Mouse (Mus musculus) kidney, adult 11 months (tissue): ENCODE measurements around the gene Cirbp.

Experiments
- DNase-seq: peaks from one replicate; pipeline ENCODE4 v3.0.0; 2022

Gene Cirbp

DNA sequence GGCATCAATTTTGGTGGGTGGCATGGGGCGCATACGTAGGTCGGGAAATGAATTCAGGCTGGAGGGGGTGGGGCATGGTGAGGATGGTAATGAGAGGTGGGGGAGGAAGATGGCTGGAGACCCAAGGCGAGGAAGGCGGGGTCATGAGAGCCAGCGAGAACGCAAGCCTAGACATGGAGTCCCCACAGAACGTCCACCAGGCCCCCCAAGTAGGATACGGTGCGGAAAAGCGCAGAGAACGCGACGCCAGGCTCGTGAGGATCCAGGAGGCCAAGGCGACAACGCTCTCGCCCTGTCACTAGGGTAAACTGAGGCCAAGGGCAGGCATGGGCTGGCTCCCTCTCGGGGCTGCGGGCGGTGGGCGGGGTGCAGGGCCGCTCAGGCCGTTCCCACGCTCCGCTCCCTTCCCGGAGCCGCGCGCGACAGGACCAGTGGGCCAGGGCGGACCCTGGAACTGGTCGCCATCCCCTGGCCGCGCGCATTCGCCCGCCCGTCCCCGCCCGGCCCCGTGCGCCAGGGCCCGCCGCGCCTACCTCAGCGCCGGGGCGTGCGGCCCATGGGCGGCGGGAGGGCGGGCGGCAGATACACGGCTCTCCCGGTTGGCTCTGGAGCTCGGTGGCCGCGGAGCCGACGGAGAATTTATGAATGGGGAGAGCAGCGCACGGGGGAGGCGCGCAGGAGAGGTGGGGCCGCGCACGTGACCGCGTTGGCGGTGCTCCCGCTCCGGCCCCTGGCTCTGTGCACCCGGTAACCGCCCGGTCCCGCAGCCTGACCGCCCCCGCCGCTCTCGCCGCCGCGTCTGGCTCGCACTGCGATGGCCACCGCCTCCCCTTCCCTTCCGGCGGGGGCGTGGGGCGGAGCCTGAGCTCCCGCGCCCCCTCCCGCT lies 27.0 kb upstream of the Cirbp start, which contains the start of gene Atp5d:
TSS of gene Atp5d (plus strand) at position 80 of the 886 bp plus-strand sequence.
- peak; percentile 61 for DNase-seq

DNA sequence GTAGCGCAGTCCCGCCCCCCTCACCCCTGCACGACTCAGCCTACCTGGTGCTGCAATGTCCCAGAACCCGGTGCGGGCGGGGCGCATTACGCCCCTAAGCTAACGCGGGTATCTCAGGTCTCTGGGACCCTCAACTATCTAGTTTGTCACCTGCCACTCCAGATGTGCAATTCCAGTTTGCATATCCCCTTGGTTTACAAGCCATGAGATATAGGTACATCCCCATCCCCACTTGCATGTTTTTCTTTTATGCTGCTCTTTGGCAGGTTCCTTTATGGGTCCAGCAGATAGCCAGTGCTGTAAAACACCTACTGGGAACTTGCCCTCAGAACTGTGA lies 26.4 kb upstream of the Cirbp start:
- no peak for DNase-seq

DNA sequence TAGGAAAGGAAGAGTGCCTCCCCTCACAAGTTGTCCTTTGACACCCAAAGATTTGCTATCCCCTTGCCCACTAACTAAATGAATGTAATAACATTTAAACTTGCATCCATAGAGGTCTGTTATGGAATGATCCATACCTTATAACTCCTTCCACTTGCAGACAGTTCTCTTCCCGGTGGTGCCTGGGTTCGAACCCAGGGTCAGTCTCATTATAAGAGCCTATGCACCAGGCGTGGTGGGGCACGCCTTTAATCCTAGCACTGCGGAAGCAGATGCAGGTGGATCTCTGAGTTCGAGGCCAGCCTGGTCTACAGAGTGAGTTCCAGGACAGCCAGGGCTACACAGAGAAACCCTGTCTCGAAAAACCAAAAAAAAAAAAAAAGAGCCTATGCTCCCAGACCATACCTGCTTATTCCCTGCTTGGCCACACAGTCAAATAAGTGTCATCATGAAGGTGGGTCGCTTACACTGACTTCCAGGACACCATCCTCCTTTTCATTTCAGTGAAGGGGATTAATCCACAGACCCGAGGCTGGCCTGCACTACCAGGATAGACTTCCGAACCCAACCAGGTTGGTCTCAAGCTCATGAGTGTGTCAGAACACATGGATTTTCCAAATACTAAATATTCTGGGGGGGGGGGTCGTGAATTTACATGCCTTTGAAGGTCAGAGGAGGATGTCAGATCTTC lies 25.7 kb upstream of the Cirbp start:
- no peak for DNase-seq

DNA sequence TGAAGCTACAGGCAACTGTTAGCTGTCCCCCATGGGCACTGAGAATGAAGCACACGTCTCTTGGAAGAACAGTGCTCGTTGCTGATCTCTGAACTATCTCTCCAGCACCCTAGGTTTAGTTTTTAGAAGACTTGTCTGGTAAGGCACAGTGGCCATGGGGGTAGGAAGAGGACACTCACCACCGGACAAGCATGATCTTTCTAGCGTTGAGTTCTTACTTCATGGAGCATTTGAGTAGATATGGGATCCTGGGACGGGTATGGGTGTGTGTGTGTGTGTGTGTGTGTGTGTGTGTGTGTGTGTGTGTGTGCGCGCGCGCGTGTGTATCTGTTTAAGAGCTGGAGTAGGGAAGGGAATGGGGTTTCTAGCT lies 25.1 kb upstream of the Cirbp start, which contains the start of gene Cbarp:
TSS of gene Cbarp (minus strand) at position 170 of the 370 bp plus-strand sequence.
- no peak for DNase-seq

DNA sequence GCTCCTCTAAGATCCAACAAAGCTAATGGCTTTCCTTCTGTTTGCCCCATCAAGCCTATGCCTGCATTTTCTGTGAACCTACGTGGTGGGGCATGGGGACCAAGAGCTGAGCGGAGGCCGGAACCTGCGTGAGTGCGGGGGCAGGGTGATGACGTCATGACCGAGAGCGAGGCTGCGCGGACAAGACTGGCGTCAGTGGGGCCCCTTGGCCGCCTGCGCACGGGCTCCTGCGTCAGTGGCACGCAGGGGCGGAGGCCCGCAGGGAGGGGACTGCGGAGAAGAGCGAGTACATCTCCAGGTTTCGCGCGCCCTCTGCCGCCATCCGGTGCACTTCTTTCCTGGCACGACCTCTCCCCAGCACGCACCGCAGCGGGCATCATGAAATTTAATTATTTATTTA lies 24.5 kb upstream of the Cirbp start:
- DNase-seq: peak; percentile 97

DNA sequence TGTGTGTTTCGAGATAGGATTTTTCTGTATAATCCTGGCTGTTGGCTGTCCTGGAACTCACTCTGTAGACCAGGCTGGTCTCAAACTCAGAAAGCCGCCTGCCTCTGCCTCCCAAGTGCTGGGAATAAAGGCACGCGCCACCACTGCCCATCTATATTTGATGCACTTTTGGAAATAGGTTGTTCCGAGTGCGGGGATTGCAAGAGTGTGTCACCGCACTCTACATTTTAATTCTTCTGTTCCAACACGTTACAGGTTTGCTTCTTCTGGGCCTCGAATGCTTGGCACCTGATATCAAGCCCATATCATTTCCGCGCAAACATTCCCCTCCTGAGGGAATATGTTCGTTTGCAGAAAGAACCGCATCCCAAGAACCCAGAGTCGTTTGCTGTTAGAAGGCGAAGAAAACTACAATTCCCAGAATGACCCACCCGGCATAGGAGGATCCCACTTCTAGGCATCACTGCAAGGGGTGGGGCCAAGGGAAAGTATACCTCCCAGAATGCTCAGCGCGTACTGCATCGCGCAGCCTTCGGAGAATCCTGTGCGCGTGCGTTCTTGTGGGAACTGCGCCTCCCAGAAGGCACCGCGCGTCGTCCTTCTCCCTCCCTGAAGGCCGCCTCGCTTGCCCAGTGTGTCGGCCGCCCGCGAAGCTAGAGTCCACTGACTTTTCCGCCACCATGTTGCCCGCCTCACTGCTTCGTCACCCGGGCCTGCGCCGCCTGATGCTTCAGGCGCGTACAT lies 23.8 kb upstream of the Cirbp start:
- DNase-seq: peak; percentile 97

DNA sequence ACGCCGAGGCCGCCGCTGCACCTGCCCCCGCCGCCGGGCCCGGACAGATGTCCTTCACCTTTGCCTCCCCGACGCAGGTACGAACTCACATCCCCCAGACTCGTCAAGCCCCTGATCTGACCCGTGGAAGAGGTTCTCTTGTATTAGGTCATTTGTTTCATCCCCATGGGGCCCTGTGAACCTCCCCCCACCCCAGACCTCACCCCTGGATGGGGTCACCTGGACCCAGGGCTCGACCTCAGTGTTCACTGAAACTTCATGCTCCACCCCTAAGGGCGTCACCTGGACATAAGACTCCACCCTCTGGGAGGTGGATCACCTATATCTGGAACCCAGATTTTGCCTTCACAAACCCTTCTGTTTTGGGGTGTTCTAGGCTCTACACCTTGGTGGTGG lies 23.3 kb upstream of the Cirbp start:
- DNase-seq: peak; percentile 81

DNA sequence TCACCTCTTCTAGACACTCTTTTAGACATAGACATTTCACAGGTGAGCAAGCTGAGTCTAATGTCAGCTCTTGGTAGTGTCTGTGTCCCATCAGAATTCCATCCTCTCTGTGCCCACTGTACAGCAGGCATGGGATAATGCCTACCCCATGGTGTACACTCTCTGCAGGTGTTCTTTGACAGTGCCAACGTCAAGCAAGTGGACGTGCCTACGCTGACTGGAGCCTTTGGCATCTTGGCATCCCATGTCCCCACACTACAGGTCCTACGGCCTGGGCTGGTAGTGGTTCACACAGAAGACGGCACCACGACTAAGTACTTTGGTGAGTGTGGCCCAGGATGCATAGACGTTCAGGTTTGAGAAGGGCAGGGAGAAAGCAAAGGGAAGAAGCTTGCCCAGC lies 22.1 kb upstream of the Cirbp start:
- no peak for DNase-seq

DNA sequence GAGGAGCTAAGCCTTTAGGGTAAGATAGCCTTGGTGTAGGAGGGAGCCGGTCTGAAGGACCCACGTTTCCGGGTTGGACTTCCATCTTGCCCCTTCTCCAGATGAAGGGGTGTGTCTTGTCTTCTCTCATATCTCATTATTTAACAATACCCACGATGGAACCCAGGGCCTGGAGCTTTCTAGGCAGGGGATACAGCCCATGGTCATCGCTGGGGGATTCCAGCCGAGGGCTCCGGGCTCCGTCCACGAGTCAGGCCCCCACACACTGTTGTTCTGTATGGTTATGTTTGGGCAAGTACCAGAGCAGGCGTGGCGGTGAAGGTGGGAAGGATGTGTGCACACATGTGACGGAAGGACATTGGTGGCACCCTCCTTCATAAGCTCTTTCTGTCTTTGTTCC lies 21.6 kb upstream of the Cirbp start:
- DNase-seq: no peak

DNA sequence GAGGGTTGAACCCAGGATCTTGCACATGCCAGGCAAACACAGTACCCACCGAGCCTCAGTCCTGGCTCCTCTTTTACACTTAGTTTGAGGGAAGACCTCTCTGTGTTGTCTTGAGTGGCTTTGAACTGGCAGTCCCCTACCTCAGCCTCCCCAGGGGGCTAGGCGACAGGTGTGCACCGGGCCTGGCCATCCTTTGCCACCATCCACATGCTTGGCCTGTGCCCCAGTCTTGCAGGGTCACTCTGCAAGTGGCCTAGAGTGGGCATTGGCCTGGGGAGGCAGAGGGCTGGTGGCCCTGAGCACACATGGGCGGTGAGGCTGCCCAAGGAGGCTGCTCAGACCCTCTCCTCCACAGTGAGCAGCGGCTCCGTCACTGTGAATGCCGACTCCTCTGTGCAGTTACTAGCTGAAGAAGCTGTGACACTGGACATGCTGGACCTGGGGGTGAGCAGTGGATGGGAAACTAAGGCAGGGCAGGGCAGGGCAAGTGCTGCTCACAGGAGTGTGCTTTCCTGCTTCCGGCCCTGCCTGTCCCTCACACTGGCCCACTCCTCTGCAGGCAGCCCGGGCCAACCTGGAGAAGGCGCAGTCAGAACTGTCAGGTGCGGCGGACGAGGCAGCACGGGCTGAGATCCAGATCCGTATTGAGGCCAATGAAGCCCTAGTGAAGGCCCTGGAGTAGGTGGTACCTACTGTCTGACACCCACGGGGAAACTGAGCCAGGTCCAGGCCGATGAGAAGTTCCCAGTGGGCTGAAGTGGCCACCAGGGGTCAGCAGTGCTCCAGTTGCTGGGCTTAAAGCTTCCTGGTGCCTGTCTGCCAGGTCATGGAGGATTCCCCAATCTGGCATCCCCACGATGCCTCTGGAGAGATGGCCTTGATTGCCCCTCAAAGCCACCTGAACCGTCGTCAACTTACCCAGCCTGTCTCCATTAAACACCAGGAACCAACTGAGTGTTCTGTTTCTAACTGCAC lies 20.6 kb upstream of the Cirbp start:
- peak; percentile 70 for DNase-seq

DNA sequence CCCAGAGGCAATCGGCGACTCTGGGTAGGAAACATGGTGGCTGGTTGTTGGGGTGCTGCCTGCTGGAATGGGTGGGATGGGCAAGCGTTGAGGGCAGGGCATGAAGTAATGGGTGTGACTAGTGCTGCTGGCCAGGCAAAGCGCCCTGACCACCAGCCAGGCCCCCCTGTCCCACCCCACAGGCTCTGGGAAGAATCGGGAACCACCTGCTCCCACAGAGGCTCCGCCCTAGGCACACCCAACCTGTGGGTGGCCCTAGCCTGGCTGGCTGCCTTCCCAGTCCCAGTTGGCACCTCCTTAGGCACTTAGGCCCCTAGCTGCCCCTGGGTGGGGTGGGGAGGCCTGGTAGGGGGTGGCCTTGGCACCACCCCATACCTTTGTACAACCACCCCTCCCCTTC lies 19.9 kb upstream of the Cirbp start:
- DNase-seq: peak; percentile 84

DNA sequence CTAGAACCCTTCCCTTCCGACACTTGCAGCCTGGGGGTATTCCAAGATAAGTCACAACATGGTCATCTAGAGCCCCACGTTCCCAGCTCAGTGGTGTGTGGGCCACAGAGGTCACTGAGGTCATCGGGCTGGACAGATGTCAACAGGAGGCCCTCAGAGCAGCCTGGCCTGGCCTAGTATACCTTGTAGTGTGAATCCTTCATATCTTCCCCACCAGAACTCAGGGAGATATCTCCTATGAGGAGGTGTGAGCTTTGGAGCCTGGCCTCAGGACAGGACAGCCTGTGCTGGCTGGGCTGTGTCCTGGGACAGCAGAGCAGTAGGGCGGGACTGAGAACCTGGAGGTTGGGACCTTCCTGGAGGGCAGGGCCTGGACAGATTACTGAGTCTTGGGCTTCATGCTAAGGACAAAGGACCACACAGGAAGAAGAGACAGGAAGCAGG lies 19.2 kb upstream of the Cirbp start:
- peak; percentile 74 for DNase-seq

DNA sequence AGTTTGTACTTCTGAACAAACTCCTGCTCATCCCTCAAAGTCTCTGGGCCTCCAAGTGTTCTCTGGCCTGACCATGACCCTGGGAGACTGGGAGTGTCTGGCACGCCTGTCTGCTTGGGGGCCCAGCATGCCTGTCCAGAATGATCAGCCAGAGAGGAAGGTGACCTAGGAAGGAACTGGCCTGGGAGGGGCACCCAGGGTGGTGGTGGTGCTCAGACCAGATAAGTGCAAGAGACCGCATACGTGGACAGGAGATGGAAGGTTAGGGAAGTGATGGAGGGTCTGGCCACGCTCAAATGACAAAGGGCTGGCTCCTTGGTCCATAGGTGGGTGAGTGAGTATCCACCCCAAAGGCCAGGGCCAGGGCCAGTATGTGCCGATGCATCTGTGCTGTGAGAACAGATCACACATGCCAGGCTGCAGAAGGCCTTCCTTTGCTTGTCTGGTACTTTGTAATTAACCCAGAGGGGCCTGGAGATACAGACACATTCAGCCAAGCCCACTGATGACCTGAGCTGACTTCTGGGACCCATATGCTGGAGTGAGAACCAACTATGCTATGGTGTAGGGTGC lies 18.6 kb upstream of the Cirbp start:
- DNase-seq: peak; percentile 62

DNA sequence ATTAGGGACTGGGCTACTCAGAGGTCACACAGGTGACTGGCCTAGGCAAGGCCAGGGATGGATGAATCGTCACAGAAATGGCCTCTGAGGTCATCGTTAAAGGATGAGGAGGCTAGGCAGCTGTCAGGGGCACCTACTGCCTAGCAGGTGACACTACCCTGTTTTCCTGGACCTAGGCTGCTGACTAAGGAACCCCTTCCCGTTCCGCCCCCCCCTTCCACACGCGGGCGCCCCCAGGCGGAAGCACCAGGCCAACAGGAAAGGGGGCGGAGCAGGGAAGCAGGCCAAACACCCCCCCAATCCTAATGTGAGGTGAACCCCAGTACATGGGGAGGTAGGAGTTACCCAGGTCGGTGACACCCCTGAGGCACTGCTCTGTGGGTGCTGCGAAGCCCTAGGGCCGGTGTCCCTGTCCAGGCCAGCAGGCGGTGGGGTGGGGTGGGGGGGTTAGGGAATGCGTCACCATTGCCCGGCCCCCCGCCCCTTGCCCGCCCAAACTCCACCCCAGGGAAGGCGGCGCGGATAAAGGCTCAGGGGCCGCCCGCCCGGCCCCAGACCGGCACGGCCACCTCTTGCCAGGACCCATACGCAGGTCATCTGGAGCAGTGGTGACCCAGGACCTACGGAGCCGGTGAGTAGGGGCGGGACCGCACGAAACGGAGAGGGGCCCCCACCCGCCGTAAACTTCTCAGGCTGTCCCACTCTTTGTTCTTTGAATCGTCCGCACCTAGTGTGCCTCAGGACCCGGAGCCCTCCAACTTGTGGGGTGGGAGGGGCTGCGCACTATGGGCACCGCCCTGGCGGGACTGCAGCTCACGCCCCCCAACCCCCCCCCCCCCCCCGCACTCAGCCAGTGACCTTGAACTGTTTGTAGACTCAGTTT lies 17.8 kb upstream of the Cirbp start, which contains the start of gene Midn:
TSS of gene Midn (plus strand) at position 554 of the 883 bp plus-strand sequence.
- DNase-seq: peak; percentile 89

DNA sequence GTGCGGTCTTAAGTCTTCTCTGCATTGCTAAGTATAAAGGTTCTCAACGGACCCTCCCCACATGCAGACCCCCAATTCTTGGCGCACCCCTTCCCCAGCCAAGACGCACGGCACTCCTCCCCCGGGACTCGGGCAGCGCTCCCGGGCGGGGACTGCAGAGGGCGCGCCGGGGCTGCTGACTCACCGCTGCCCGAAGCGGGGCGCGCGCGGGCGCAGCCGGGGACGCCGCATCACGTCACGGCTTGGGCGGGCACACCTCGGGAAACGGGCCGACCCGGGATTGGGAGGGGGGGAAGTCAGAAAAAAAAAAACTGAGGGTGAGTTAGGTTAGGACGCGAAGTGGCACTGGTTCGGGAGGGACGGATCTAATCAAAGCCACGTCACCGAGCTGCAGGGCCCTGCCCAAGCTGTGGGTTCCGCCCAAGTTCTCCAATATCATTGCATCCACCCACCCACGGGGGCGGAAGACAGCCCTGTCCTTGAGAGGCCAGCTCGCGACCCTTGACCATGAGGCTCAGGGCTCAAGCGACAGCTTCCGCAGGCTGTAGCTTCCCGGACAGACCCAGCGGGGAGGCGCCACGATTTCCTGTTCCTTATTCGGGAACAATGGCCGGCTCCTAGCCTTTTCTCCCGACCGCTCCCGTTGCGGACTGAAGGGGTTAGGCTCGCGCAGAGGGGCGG lies 17.0 kb upstream of the Cirbp start:
- peak; percentile 96 for DNase-seq

DNA sequence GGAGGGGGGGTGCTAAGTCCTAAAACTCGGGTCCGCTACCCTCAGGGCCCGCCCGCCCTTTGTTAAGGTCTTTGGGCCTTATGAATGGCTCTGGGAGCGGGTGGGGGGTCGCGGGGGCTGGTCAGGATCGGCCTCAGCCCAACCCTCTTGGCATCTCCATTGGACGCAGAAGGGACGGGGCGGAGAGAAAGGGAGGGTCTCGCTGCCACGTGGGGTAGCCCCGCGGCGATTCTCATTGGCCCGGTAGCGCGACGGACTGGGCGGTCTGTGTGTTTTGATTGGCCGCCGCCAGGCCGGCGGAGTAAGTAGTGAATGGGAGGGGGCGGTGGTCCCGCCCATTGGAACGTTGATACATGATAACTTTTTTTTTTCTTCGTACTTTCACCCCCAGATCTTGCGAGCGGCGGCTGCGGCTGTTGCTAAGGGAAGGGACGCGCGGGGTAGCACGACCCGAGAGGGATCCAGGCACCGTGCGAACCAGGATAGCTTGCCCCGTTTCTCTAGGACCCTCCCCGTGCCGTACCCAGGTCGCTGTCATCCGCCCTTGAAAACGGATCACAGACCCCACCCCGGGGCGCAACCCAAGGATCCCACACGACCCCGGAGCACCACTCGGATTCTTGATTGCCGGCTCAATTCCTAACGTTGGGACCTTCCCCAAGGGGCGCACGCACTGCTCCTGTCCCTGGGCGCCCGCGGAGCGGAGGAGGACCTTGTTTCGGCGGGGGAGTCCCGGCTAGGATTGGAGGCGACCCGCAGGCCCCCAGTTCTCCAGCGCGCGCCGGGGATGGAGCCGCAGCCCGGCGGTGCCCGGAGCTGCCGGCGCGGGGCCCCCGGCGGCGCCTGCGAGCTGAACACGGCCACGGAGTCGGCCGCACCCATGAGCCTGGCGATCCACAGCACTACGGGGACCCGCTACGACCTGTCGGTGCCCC lies 16.2 kb upstream of the Cirbp start:
- peak; percentile 99 for DNase-seq

DNA sequence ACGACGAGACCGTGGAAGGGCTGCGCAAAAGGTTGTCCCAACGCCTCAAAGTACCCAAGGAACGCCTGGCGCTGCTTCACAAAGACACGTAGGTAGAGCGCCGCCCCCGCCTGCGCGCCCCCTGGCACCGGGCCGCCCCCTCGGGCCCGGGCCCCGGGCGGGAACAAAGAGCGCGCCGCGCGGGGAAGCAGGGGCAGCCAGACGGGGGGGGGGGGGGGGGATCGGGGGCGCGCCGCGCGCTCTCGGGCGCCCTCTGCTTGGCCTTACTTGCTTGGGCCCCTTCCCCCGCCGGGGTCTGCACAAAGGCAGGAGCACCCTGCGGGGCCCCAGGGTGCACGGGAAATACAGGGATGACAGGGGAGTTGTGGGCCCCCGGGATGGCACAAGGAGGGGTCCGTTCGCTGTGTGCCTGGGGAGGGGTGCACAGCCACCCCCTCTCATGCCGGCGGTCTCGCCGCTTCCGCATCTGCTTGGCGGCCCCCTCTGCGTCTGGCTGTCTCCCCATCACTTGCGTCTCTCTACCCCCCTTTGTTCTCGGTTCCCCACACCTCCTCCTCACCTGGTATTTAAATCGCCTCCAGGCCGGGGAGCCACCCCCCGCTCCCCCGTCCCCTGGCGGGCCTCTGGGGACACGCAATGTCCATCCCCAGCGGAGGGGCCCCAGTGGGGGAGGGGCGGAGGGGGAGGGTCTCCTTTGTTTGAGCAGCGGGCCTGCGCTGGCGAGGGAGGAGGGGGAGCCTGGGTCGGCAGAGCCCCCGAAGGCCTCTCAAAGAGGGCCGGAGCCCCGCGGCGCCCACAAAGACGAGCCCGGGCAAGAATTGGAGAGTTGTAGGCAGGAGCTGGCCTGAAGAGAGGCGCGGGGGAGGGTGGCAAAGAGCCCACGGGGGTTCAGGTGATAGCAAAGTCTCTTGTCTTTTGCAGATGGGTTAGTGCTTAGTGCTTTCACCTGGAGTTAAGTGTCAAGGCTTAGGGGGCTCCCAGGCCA lies 15.3 kb upstream of the Cirbp start:
- DNase-seq: peak; percentile 61
